Comparison of ENCODE assay signal across 9 mouse cellular contexts in the genomic region with DNA sequence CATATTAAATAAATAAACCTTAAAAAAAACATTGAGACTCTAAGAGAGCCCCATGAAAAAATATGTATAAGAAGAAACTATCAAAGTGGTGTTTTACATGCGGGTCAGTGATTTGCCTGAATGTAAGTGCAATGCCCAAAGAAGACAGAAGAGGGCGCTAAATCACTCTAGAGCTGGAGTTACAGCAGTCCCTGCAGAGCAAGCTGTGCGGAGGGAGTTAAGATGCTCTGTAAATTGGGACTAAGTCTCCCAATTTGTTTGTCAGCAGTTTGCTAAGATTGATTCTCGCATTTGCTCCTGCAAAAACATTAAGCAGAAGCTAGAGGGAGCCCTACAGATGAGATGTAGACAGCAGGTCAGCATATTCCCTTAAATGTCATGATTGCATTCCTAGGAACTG. TPM values are rescaled to one million over a fixed set of nuclear protein-coding genes. Genes with fewer than 3 reads are reported as not detected.
A peak's percentile ranks its signal among the peaks of the same experiment; 100 is the strongest.
DNase-seq lines count a peak whose midpoint lies in the region; ATAC-seq lines count a peak whose summit lies in the region.
"Had no signal": no experiment of that assay in that cellular context is flagged by ENCODE, and none has a peak within 500 bp of the region (broad histone marks: within the 10 kb centered on the region; RNA-seq: fewer than 3 reads in every experiment).

No protein-coding gene starts in this region.

- no peak for ATAC-seq in monocyte, adult 5-6 weeks (replicated peaks; ENCODE audit: insufficient number of reproducible peaks, low FRiP score, low TSS enrichment, poor library complexity, severe bottlenecking)

- DNase-seq in cerebellum, adult 8-10 months = peak; percentile 30
- DNase-seq in cerebellum, adult 11-12 months = no peak
- DNase-seq in monocyte, adult 2 months (ENCODE audit: low read depth in 1 of 2, low spot score in 2 of 2) = peak; percentile 7 to 11
- peak; percentile 26 to 34 for DNase-seq in heart, postnatal 36 days
- DNase-seq in naive thymus-derived CD4-positive, alpha-beta T cell, adult 2 months (ENCODE audit: low read depth) = peak; percentile 80
- peak; percentile 72 for DNase-seq in thymus, postnatal 25 days
- no peak for DNase-seq in embryo, embryonic 9.5 days (ENCODE audit: extremely low spot score)

- intact Hi-C loops in heart, postnatal 36 days (cut with DNase I) = no loop called here

RNA-seq across cellular contexts. Expression of gene Slc47a2, which starts 37.3 kb away (rescaled TPM):
- total RNA-seq in monocyte, adult 5-6 weeks (2017) = not detected in 3 replicates
- not detected for total RNA-seq in heart, postnatal 36 days (2021)
- total RNA-seq: gastrocnemius, adult 8-10 months had no signal

RNA-seq across cellular contexts. Expression of gene Aldh3a2, which starts 38.1 kb away (rescaled TPM):
- total RNA-seq in monocyte, adult 5-6 weeks (2017) = 54.7 to 73.1 TPM (median 66.9 TPM) in 3 replicates
- 10 to 100 TPM; 35.3 to 41.7 TPM for total RNA-seq in heart, postnatal 36 days (2021)

Comparison
In these comparisons a context has a peak if more than half of its experiments do, and no peak if none do; other contexts are left out.
1. DNase-seq: peak in cerebellum, adult 8-10 months (single experiment), monocyte, adult 2 months (2 of 2), heart, postnatal 36 days (2 of 2), naive thymus-derived CD4-positive, alpha-beta T cell, adult 2 months (single experiment) and thymus, postnatal 25 days (single experiment); none in cerebellum, adult 11-12 months (single experiment) and embryo, embryonic 9.5 days (single experiment).